Mouse (Mus musculus) v-Abl transformed pro-B cells (cell line): ENCODE data around the gene Abr.

Source experiments
- in situ Hi-C, 2 experiments: fragments of 400-800 bp; cut with MboI; formaldehyde crosslinking; loops; one replicate each; pipeline ENCODE4 v1.15.1; 2025; ENCODE audit not compliant: unreplicated experiment in 2 of 2

Abr gene

GRCm38 (mm10) chr11:76392996-76393395 is 229.1 kb downstream of the Abr start:
- in situ Hi-C loops = loop anchor here in 1 of 2 experiments (5.0 kb wide), 1 partner anchor 76 kb away; no protein-coding TSS in a partner anchor

GRCm38 (mm10) chr11:76392532-76392931 is 229.6 kb downstream of the Abr start:
- in situ Hi-C loops = loop anchor here in 1 of 2 experiments (5.0 kb wide), 1 partner anchor 75 kb away; no protein-coding TSS in a partner anchor

- in situ Hi-C loops = no loop called here
Measured at GRCm38 (mm10) chr11:76388711-76389110, 233.4 kb downstream of the Abr start.

- in situ Hi-C loops = no loop called here
Measured at GRCm38 (mm10) chr11:76387097-76387496, 235.0 kb downstream of the Abr start.

- in situ Hi-C loops = no loop called here
Measured at GRCm38 (mm10) chr11:76385746-76386145, 236.4 kb downstream of the Abr start.

- in situ Hi-C loops = no loop called here
Measured at GRCm38 (mm10) chr11:76385017-76385416, 237.1 kb downstream of the Abr start.

GRCm38 (mm10) chr11:76384307-76384706 is 237.8 kb downstream of the Abr start:
- in situ Hi-C loops = no loop called here

- in situ Hi-C loops = no loop called here
Measured at GRCm38 (mm10) chr11:76382711-76383324, 239.3 kb downstream of the Abr start.

GRCm38 (mm10) chr11:76381201-76381885 is 240.8 kb downstream of the Abr start:
- in situ Hi-C loops = no loop called here

- in situ Hi-C loops = no loop called here
Measured at GRCm38 (mm10) chr11:76379921-76380544, 242.1 kb downstream of the Abr start.

- in situ Hi-C loops = no loop called here
Measured at GRCm38 (mm10) chr11:76376425-76376824, 245.7 kb downstream of the Abr start.

GRCm38 (mm10) chr11:76374491-76375185 is 247.5 kb downstream of the Abr start:
- in situ Hi-C loops = no loop called here

GRCm38 (mm10) chr11:76372534-76372933 is 249.6 kb downstream of the Abr start:
- in situ Hi-C loops = no loop called here

- in situ Hi-C loops = no loop called here
Measured at GRCm38 (mm10) chr11:76372120-76372519, 250.0 kb downstream of the Abr start.

GRCm38 (mm10) chr11:76370491-76370890 is 251.6 kb downstream of the Abr start:
- in situ Hi-C loops = no loop called here
